Mouse (Mus musculus) ovary, postnatal 36 days (tissue): Measurements from ENCODE around the gene Stard3.
"Not testable (repeated sequence)": the region's sequence is repeated elsewhere in the genome, so short reads cannot be mapped to it uniquely, and the experiment has no call there.

Experiments
- DNase-seq: peaks from one replicate; pipeline ENCODE4 v3.0.0; 2022; ENCODE audit warnings: low spot score, mixed read lengths

Stard3 gene

DNA sequence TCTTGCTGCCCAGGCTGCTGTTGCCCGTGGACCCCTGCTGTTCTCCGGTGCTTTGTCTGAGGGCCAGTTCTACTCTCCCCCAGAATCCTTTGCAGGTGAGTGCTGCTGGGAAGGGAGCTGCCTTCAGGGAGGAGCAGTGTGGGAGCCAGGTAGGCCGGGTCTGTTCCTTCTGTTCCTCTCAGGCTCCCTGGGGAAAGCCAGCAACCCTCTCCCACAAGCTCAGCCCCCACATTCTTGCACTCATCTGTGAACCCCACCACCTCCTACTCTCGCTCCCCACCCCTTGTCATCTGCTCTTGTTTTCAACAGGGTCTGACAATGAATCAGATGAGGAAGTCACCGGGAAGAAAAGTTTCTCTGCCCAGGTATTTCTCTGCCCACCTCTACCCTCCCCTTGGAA lies 18.6 kb downstream of the Stard3 start:
- DNase-seq: no peak

DNA sequence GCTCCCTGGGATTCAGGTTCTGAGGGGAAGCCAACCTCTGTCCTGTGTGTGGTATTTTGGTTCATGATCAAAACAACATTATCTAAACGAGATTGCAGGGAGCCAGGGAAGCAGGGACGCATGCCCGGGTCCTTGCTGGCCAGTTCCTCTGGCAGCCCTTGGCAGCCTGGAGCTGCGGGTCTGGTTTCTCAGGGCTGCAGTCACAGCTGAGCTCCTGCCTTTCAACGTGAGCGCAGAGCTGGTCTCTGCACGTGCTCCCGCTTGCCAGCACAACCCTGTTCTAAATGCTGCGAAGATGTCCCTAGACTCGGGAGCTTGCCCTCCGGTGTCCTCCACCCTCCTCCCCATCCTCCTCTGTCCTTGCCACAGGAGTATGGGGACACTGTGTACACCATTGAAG lies 19.6 kb downstream of the Stard3 start:
- peak; percentile 58 for DNase-seq

- no peak for DNase-seq
These were observed 21.2 kb downstream of the Stard3 start for GRCm38 (mm10) chr11:98379379-98379778.

DNA sequence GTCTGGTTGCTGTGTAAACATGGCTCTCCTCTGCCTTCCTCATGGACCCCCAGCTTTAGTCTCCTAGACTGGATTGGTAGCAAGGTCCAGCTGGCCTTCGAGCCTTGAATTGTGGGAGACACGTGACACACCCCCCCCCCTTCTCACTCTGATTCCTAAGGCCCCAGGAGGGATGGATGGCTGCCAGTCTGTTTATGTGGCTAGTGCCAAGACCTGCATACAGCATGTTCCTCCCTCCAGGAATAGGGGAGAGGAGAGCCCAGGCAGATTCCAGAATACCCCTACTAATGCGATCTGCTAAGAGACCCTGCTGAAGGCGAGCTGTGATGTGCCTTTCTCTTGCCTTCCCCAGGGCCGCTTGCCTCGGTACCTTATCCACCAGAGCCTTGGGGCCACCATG lies 21.9 kb downstream of the Stard3 start:
- no peak for DNase-seq

GRCm38 (mm10) chr11:98381651-98382050 lies 23.5 kb downstream of the Stard3 start:
- no peak for DNase-seq

GRCm38 (mm10) chr11:98382405-98382804 lies 24.2 kb downstream of the Stard3 start:
- DNase-seq: not testable (repeated sequence)

- no peak for DNase-seq
These were observed 25.3 kb downstream of the Stard3 start, which contains the start of gene Tcap for GRCm38 (mm10) chr11:98383261-98384030. TSS of gene Tcap (plus strand) at chr11:98383811.

DNA sequence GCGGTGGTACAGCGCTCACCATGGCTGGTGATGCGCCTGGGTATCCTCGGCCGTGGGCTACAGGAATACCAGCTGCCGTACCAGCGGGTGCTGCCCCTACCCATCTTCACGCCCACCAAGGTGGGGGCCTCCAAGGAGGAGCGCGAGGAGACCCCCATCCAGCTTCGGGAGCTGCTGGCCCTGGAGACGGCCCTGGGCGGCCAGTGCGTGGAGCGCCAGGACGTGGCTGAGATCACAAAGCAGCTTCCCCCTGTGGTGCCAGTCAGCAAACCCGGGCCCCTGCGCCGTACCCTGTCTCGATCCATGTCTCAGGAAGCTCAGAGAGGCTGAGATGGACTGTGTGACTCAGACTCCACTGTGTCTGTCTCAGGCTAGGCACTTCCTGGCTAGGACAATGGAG lies 26.0 kb downstream of the Stard3 start:
- DNase-seq: no peak

- DNase-seq: no peak
These were observed 26.8 kb downstream of the Stard3 start for GRCm38 (mm10) chr11:98384721-98385637.

GRCm38 (mm10) chr11:98385638-98386585 lies 27.7 kb downstream of the Stard3 start, which contains the start of gene Pnmt:
TSS of gene Pnmt (plus strand) at chr11:98386450.
- no peak for DNase-seq

DNA sequence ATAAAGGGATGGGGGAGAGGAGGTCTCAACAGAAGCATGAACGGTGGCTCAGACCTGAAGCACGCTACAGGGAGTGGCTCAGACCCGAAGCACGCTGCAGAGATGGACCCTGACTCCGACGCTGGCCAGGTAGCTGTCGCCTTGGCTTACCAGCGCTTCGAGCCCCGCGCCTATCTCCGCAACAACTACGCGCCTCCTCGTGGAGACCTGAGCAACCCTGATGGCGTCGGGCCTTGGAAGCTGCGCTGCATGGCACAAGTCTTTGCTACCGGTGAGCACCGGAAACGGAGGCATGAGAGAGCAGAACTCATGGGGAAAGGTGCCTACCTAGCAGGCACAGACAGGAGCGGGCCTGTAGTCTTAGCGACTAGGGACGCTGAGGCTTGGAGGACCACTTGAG lies 28.4 kb downstream of the Stard3 start:
- no peak for DNase-seq

DNA sequence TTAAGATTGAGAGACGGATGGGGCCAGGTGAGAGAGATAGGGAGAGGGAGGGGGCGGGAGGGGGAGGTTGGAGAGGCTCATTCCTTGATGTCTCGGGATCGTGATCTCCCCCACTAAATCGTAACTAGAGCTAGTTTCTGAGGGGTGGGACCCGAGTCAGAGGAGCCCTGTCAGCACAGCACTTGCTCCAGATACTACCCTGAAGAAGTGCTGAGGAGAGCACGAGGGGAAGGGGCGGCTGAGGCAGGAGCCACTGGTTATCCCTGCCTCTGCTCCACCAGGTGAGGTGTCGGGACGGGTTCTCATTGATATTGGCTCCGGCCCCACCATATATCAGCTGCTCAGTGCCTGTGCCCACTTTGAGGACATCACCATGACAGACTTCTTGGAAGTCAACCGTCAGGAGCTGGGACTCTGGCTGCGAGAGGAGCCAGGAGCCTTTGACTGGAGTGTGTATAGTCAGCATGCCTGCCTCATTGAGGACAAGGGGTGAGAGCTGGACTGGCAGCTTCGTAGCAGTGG lies 28.9 kb downstream of the Stard3 start:
- no peak for DNase-seq

- no peak for DNase-seq
These were observed 30.1 kb downstream of the Stard3 start for GRCm38 (mm10) chr11:98388282-98388681.

GRCm38 (mm10) chr11:98389221-98389780 lies 31.1 kb downstream of the Stard3 start:
- peak; percentile 62 for DNase-seq

DNA sequence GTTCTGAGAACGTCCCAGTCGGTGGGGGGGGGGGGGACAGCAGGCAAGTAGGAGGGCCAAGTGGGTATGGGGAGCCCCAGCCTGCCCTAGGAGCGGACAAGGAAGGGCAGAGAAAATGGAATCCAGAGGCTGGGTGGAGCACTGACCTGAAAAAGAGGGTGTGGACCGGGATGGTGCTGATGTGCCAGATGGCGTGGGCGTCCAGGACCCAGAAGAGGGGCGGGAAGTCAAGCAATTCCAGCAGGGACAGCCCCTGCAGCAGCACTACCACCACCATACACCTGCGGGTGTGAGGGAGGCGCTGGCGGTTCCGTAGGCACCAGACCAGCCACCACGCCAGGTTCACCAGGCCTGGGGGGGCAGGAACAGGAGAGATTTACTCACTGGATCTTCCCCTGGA lies 32.0 kb downstream of the Stard3 start:
- no peak for DNase-seq

DNA sequence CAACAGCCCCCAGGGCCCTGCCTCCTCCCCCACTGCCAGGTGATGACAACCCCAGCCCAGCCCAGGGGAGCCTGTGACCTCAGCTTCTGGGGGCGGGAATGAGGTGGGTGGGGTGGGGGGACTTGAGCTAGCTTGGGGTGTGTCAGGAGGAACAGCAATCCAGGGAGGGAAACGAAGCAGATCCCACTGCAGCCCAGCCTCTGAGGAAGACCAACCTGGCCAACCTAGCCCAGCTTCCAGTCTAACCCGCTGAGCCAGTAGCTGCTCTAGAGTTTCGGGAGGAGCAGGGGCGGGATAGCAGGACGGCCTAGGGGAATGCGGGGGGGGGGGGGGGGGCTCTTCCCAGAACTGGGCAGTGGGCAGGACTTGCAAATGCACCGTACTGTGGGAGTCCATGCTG lies 33.9 kb downstream of the Stard3 start:
- DNase-seq: no peak

- DNase-seq: no peak
These were observed 34.5 kb downstream of the Stard3 start for GRCm38 (mm10) chr11:98392645-98393044.

DNA sequence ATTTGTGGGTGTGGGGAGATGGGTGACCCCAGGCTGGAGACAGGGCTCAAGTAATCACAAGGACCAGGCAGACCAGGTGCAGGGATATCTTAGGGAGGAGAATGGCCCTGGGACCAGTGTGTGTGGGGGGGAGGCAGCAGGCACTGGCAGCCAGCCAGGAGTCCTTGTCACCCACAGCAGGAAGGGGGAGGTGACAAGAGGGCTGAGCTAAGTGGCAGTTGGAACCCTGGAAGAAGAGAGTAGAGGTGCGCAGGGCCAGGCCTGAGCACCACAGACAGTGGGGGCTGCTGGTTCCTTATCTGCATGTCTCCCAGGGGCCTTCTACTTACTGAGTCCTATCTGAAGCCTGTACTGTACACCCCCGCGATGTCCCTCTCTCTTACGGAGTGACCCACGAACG lies 35.1 kb downstream of the Stard3 start:
- peak; percentile 60 for DNase-seq

DNA sequence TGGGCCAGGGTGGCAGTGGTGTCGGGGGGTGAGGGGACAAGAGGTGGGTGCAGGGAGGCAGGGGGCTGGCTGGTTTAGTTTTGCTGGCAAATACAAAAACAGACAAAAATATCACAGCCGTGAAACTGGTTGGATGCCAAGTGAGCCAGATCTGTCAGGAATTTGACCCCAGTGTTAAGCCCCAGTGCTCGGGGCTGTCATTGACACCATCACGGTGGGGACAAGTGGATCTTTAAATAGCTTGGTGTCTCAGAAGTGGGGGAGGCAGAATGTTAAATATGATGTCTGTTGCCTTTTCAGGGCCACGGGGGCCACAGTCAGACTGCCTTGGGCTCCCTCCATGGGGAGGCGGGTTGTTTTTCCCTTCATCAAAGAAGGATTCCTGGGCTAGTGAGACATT lies 36.1 kb downstream of the Stard3 start:
- DNase-seq: no peak

DNA sequence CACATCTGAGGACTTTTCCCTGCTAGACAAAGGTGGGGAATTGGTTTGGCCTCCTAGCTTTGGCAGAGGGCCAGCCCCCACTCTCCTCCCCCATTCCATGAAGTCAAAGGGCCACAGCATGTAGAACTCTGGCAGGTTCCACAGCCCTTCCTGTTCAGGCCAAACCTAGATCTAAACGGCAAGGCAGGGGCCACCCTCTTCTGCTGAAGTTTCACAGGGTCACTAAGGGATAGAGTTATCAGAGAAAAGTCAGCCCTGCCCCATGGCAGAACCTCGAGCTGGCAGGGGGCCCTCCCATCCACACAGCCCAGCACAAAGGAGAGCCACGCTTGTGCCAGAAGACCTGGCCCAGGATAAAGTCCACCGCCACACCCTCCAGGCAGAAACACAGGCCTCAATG lies 36.9 kb downstream of the Stard3 start:
- DNase-seq: no peak

GRCm38 (mm10) chr11:98397946-98398345 lies 39.8 kb downstream of the Stard3 start:
- no peak for DNase-seq
